Mouse (Mus musculus) heart, embryonic 15.5 days (tissue): ENCODE data around the gene Sult2b1. TPM values are rescaled to one million over a fixed set of nuclear protein-coding genes. Genes with fewer than 3 reads are reported as not detected.
A peak's percentile ranks its signal among the peaks of the same experiment; 100 is the strongest.

Source experiments
- ATAC-seq: fragments of 200-750 bp; cut with Nextera tagmentation; replicated peaks from 2 replicates; pipeline ENCODE4 v1.8.0; 2017; ENCODE audit warnings: low read depth, moderate TSS enrichment; ENCODE audit not compliant: insufficient number of reproducible peaks, insufficient read depth, low FRiP score
- H3K27ac ChIP-seq: fragments of 300-500 bp; sonication (generic); 2 replicates; pipeline ENCODE4 v1.5.1; 2015; ENCODE audit warnings: mild to moderate bottlenecking, inconsistent platforms
- H3K27me3 ChIP-seq: fragments of 300-500 bp; sonication (generic); 2 replicates; pipeline ENCODE4 v1.6.1; 2015; ENCODE audit warnings: inconsistent platforms
- H3K36me3 ChIP-seq: fragments of 300-500 bp; sonication (generic); 2 replicates; pipeline ENCODE4 v1.6.1; 2015; ENCODE audit warnings: mild to moderate bottlenecking, inconsistent platforms
- H3K4me1 ChIP-seq: fragments of 300-500 bp; sonication (generic); replicated peaks from 2 replicates; pipeline ENCODE4 v1.6.1; 2015; ENCODE audit warnings: inconsistent platforms
- H3K4me2 ChIP-seq: fragments of 300-500 bp; sonication (generic); 2 replicates; pipeline ENCODE4 v1.6.1; 2015; ENCODE audit warnings: inconsistent platforms, mild to moderate bottlenecking, moderate library complexity
- H3K4me3 ChIP-seq: fragments of 300-500 bp; sonication (generic); 2 replicates; pipeline ENCODE4 v1.5.1; 2015; ENCODE audit warnings: mild to moderate bottlenecking, inconsistent platforms
- H3K9ac ChIP-seq: fragments of 300-500 bp; sonication (generic); 2 replicates; pipeline ENCODE4 v1.6.1; 2015; ENCODE audit warnings: mild to moderate bottlenecking, inconsistent platforms
- H3K9me3 ChIP-seq: fragments of 300-500 bp; sonication (generic); replicated peaks from 2 replicates; pipeline ENCODE4 v1.6.1; 2016; ENCODE audit warnings: inconsistent platforms
- WGBS: fragments of 180-500 bp; shearing (Covaris S2); methylation state at CpG from one replicate; pipeline ENCODE4 v1.1.7; 2015; ENCODE audit warnings: mixed read lengths; 5-methylcytosine and 5-hydroxymethylcytosine counted together
- polyA plus RNA-seq: library from polyadenylated mRNA; unstranded; fragments of >200 nt; fragmentation: Nextera tagmentation; extraction: Ambion mirVana; gene quantifications from 2 replicates; pipeline ENCODE4 v1.2.1, GENCODE M21; 2015

Gene Sult2b1
- polyA plus RNA-seq, 1 experiment from 2014 or later = 0.21 TPM

DNA sequence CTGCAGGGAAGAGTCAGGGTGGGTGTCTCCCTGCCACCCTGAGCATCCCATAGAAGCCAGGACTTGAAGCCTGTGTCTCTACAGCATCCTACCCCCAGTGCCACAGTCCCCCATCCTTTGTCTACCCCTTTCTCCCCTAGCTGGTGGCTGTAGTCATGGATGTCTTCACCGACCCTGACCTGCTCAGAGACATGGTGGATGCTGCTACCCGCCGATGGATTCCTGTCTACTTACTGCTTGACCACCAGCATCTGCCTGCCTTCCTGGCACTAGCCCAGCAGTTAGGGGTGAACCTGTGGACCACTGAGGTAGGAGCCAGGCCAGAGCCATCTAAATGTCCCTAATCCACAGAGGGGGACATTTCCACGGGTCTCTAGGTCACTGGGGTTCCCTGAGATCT lies 61.2 kb downstream of the Sult2b1 start:
- Histone ChIP-seq H3K36me3 (peaks cover 33% of the 10 kb centered on the region), H3K9me3 (no peaks in the 10 kb centered on the region), H3K27ac (no peak overlapping the region), H3K4me2 (no peak overlapping the region), H3K9ac (no peak overlapping the region), H3K27me3 (no peaks in the 10 kb centered on the region), H3K4me1 (peaks cover 14% of the 10 kb centered on the region), H3K4me3 (no peak overlapping the region)
- 82% methylated on average over 4 of the region's 4 CpGs for WGBS
- no peak for ATAC-seq

DNA sequence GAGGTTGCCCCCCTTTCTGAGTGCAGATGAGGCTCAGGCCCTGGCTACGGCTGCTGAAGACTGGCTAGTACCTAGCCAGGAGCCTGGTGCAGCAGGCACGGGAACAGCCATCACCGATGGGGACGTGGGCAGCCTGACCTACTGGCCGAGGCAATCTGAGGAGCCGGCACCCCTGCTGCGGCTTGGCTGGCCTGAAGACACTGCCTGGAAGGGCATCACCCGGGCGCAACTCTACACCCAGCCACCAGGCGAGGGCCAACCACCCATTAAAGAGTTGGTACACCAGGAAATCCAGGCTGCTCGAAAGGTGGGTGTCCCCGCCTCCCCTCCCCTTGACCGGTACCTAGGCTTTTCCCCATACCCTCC lies 62.1 kb downstream of the Sult2b1 start:
- H3K9ac ChIP-seq = no peak overlapping the region

DNA sequence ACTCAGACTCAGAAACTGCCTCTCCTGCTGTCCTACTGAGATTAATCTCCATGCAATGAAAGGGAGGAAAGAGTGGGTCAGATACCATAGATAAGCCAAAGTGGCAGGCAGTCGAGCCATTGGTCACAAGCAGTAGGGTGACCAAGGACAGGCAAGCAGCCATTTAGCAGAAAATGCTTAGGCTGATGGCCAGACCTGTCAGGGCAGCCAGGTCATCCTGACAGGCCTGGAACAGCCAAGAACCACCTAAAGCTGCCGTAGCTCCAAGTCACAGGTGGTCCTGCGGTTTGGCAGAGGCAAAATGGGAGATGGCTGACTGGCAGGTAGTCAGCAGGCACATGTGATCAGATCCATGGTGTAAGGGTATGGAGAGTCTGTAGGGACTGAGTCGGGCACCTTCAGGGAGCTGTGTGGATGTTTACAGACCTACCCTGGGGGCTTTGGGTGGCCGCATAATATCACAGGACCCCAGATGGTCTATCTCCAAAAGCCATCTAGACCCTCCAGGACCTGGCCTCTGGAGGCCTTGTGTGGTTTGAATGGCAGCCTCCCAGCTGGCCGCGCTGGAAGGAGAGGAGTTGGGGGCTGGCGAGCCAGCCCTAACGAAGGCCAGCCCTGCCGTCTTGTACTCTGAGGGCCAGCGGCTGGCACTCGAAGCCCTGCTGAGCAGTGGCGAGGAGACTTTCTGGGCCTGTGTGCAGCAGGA lies 62.7 kb downstream of the Sult2b1 start:
- Histone ChIP-seq H3K4me3 (no peak overlapping the region), H3K9ac (no peak overlapping the region), H3K9me3 (no peaks in the 10 kb centered on the region), H3K4me1 (peaks cover 18% of the 10 kb centered on the region), H3K27ac (no peak overlapping the region), H3K27me3 (no peaks in the 10 kb centered on the region), H3K36me3 (peaks cover 33% of the 10 kb centered on the region), H3K4me2 (no peak overlapping the region)
- ATAC-seq = no peak
- WGBS = 68% methylated on average over 13 of the region's 13 CpGs

More for the DNA sequence above, 62.1 kb downstream of the Sult2b1 start:
- no peak overlapping the region for H3K4me3 ChIP-seq
- peaks cover 14% of the 10 kb centered on the region for H3K4me1 ChIP-seq
- WGBS = 75% methylated on average over 13 of the region's 13 CpGs
- no peaks in the 10 kb centered on the region for H3K9me3 ChIP-seq
- no peak for ATAC-seq
- H3K4me2 ChIP-seq = no peak overlapping the region
- no peak overlapping the region for H3K27ac ChIP-seq
- no peaks in the 10 kb centered on the region for H3K27me3 ChIP-seq
- peaks cover 33% of the 10 kb centered on the region for H3K36me3 ChIP-seq

DNA sequence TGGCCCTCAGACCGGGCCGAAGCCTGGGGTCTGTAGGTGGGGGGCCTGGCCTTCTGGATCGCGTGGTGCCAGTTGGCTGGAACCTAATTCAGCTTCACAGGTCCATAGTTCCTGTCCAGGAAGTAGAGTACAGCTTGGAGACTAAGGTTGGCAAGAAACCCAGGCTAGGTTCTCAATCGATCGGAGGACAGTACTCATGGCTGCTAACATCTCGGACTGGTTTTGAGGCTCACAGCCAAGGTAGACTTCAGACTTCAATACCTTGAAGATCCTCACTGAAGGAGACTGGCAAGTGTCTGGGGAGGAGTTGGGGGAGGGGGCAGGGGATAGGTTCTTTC lies 63.3 kb downstream of the Sult2b1 start:
- Histone ChIP-seq H3K36me3 (peaks cover 29% of the 10 kb centered on the region), H3K4me3 (no peak overlapping the region), H3K9me3 (no peaks in the 10 kb centered on the region), H3K4me1 (peaks cover 24% of the 10 kb centered on the region), H3K27ac (no peak overlapping the region), H3K9ac (no peak overlapping the region), H3K27me3 (no peaks in the 10 kb centered on the region), H3K4me2 (no peak overlapping the region)
- 80% methylated on average over 7 of the region's 7 CpGs for WGBS
- no peak for ATAC-seq

DNA sequence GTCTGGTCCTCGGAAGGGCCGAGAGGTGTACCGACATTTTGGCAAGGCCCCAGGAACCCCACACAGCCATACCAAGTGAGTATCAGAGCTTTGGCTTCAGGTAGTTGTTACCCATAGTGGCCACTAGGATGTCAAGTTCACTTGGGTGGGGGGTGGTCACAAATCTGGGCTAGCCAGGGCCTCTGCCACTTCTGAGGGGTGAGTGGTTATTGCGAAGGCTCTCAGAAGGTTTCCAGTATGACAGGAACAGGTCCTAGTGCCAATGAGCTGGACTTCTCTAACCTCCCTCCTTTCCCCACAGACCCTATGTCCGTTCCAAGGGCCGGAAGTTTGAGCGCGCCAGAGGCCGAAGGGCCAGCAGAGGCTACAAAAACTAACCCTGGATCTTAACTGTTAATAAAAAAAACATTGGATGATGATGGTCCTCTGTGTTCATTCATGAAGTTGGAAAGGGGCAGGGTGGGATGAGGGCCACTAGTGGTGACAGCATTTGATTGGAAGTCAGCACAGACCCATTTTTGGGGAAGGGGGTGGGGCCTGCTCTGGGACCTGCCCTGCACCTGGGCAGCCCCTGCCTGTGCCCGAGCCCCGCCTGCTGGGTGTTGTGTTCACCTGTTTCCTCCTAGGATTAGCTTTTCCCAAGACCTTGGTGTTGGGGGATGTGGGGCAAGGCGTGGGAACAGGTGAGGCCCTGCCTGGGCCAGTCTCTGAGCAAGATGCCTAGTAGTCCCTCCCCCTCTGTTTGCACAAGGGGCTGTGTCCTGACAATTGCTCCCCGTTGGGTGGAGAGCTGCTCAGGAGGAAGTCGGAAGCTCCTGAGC lies 63.8 kb downstream of the Sult2b1 start, which contains the start of gene Fam83e:
Gene Fam83e (plus strand): TSS at position 800 of the 821 bp plus-strand sequence.
- H3K36me3 ChIP-seq = peaks cover 29% of the 10 kb centered on the region
- H3K4me3 ChIP-seq = no peak within 1 kb of the TSS
- no peak for ATAC-seq
- H3K4me2 ChIP-seq = no peak within 1 kb of the TSS
- H3K27ac ChIP-seq = no peak within 1 kb of the TSS
- H3K9ac ChIP-seq = no peak within 1 kb of the TSS
- no peaks in the 10 kb centered on the region for H3K9me3 ChIP-seq
- no peaks in the 10 kb centered on the region for H3K27me3 ChIP-seq
- H3K4me1 ChIP-seq = peaks cover 30% of the 10 kb centered on the region
- WGBS = 74% methylated on average over 14 of the region's 14 CpGs

DNA sequence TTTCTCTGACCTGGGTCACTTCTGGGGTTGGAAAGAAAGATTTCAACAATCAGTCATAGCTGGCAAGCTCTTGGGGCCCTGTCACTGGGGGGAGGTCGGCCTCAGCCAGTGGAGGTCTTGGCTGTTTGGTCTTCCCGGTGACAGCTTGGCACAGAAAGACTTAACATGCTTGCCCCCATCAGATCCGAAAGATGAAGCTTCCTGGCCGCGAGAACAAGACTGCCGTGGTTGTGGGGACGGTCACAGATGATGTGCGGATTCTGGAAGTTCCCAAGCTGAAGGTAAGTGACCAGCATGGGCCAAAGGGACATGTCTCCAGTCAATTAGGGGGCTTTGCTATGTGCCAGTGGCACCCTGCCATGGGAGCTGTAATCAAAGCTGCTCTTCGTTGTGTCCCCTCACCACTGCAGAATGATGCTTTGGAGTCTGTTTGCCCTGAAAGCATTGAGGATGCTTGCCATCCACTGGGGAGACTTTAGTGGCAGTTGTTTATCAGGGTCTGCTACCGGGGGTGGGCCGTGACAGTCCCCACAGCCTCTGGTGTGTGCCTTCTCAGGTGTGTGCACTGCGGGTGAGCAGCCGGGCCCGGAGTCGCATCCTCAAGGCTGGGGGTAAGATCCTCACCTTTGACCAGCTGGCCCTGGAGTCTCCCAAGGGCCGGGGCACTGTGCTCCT lies 64.6 kb downstream of the Sult2b1 start:
- Histone ChIP-seq H3K4me2 (peak overlapping the region; percentile 64; the same call in 1 of the 2 replicates), H3K36me3 (peaks cover 29% of the 10 kb centered on the region), H3K27me3 (no peaks in the 10 kb centered on the region), H3K4me3 (no peak overlapping the region), H3K9me3 (no peaks in the 10 kb centered on the region), H3K27ac (no peak overlapping the region), H3K4me1 (peaks cover 33% of the 10 kb centered on the region), H3K9ac (no peak overlapping the region)
- ATAC-seq = no peak
- 88% methylated on average over 16 of the region's 16 CpGs for WGBS

DNA sequence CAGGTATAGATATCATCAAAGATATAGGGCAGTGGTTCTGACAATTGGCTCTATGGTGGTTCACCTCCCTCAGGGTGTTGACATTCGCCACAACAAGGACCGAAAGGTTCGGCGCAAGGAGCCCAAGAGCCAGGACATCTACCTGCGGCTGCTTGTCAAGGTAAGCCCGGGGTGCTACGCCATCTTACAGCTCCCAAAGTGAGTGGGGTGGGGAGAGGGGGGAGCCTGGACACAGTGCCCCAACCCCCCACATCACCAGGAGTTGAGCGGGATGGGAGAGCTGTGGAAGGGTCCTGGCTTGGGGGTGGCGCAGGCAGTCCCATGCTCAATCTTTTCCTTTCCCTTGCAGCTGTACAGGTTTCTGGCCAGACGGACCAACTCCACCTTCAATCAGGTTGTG lies 65.3 kb downstream of the Sult2b1 start:
- H3K9me3 ChIP-seq = no peaks in the 10 kb centered on the region
- WGBS = 74% methylated on average over 10 of the region's 10 CpGs
- H3K36me3 ChIP-seq = peaks cover 26% of the 10 kb centered on the region
- H3K4me1 ChIP-seq = peaks cover 39% of the 10 kb centered on the region
- ATAC-seq = no peak
- H3K4me3 ChIP-seq = peak overlapping the region; percentile 69
- no peak overlapping the region for H3K27ac ChIP-seq
- peak overlapping the region; percentile 64 for H3K4me2 ChIP-seq
- H3K9ac ChIP-seq = peak overlapping the region; percentile 88
- no peaks in the 10 kb centered on the region for H3K27me3 ChIP-seq

DNA sequence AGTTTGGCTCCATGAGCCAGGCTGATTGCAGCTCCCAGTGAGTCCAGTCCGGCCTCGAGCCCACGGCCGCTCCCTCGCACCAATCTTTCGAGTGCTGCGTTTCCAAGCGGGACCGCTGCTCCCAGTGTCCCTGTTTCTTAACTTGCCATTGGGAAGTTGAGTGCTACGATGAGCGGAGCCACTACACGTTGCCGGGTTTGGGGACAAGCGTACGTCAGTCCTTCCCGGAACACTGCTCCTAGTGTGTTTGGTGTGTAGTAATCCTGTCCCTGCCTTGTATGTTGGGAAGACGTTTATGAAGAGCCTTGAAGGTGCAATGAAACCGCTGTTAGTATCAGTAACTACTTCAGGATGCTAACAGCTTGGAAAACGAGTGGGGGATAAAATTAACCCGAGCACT lies 66.1 kb downstream of the Sult2b1 start:
- Histone ChIP-seq H3K4me3 (peak overlapping the region; percentile 69), H3K36me3 (peaks cover 20% of the 10 kb centered on the region), H3K4me1 (peaks cover 43% of the 10 kb centered on the region), H3K27me3 (no peaks in the 10 kb centered on the region), H3K9me3 (no peaks in the 10 kb centered on the region), H3K4me2 (peak overlapping the region; percentile 64), H3K27ac (peak overlapping the region; percentile 85), H3K9ac (peak overlapping the region; percentile 88)
- WGBS = under 1% methylated on average over 20 of the region's 20 CpGs
- no peak for ATAC-seq

DNA sequence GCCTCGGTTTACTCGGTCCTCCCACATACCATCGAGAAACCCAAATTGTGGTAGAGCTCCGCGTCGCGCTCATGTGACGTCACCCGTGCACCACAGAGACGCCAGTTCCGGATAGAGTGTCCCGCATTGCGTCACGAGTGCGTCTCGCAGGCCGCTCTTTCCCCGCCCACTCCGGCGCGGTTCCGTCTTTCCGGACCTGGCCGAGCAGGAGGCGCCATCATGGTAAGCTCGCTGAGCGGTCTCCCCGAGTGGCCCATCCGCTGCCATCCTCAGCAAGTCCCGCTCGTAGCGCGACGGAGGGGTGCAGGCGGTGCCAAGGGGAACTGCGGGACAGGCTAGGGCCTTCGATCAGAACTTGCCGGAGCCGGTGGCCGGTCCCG lies 66.6 kb downstream of the Sult2b1 start, which contains the start of gene Sphk2:
Gene Sphk2 (minus strand): TSS at position 85 of the 380 bp plus-strand sequence.
- ATAC-seq = peak; percentile 76
- Histone ChIP-seq H3K4me3 (peak within 1 kb of the TSS; percentile 69), H3K9ac (peak within 1 kb of the TSS; percentile 88), H3K4me2 (peak within 1 kb of the TSS; percentile 80), H3K4me1 (peaks cover 43% of the 10 kb centered on the region), H3K27ac (peak within 1 kb of the TSS; percentile 89), H3K27me3 (no peaks in the 10 kb centered on the region), H3K36me3 (peaks cover 23% of the 10 kb centered on the region), H3K9me3 (no peaks in the 10 kb centered on the region)
- WGBS = 0% methylated on average over 41 of the region's 41 CpGs

DNA sequence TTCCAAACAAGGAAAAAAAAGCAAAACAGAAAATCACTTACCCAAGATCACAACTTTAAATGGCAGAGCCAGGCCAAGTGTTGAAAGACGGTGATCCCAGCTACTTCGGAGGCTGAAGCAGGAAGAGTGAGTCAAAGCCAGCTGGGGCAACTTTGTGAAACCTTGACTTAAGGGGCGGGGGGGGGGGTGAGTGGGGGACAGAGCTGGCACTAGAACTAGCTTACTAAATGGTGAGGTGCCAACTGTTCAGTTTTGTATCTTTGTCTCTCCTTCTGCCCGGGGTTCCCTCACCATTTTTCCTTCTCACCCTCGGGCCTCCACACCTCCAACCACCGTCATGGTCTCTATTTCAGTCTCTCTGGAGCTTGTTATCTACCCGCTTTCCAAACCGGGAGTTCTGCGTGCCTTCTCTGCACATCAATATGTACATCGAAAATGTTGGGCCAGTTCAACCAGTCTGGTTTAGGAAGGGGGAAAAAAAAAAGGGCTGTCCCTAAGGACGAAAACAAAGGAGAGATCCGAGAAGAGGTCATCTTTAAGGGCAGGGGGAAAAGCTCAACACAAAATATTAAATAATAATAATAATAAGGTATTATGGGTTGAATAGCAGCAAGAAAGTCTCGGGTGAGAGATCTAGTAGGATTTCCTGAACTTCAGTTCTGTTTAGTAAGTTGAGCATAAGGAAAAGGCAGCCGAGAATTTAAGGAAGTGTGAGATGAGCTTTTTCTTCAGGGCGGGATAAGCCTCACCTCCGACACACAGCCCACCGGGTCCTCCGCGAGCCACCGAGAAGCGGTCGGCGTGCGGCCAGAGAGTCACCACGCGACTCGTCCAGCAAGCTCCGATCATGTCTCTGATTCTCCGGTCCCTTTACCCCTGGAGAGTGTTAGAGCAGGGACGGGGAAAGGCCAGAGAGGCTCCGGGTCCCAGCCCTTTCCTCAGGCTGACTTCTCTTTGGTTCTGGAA lies 67.2 kb downstream of the Sult2b1 start:
- Histone ChIP-seq H3K4me3 (peak overlapping the region; percentile 69), H3K9me3 (no peaks in the 10 kb centered on the region), H3K36me3 (peaks cover 30% of the 10 kb centered on the region), H3K9ac (peak overlapping the region; percentile 86), H3K27me3 (no peaks in the 10 kb centered on the region), H3K4me1 (peaks cover 43% of the 10 kb centered on the region), H3K27ac (peak overlapping the region; percentile 89), H3K4me2 (peak overlapping the region; percentile 80)
- WGBS = 6% methylated on average over 31 of the region's 31 CpGs
- ATAC-seq = peak; percentile 18; the same call in 1 of the 2 replicates
